Mouse (Mus musculus): ENCODE measurements around the gene Dio3.
A peak's percentile ranks its signal among the peaks of the same experiment; 100 is the strongest.

The Dio3 gene

DNA sequence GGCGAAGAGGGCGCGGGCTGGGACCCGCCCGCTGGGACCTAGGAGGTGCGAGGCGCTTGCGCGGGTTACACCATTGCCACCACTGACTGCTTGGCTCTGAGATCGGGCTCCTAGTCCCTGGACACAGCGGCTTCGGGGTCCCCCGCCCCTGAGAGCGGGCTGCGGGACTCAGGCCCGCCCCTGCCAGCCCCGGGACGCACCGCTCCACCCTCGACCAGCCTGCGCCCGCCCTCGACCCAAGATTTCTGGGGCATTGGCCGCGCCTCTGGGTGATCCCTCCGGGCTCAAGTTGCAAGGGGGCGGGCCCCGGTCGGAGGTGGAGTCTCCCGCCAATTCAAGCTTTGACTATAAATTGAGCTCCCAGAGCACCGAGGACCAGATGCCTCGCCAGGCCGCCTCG, at the start of gene Dio3:
Gene Dio3 (plus strand): TSS at position 216 of the 400 bp plus-strand sequence.
- DNase-seq (ENCODE audit: low read depth, low spot score), result peak; percentile 55

DNA sequence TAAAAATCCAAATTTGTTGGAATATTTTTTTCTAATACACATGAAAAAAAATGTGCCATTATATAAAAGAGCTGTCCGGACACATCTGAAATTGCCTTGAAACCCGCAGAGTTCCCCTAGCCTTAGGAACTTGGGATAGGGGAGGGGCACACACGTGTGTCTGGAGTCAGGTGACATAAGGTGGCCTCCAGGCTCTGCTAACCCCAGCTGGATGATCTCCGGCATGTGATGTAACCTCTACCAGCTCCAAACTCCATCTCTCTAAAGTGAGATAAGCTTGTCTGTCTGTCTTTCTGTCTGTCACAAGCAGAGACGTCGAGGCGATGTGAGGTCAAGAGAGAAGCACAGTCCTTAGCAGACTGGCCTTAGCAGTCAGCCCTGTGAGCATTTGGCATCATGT, 48.6 kb upstream of the Dio3 start:
- DNase-seq (ENCODE audit: low read depth, low spot score), result no peak

- no peak for DNase-seq (ENCODE audit: low read depth, low spot score)
Measured at GRCm38 (mm10) chr12:110230767-110231166, 48.1 kb upstream of the Dio3 start.

DNA sequence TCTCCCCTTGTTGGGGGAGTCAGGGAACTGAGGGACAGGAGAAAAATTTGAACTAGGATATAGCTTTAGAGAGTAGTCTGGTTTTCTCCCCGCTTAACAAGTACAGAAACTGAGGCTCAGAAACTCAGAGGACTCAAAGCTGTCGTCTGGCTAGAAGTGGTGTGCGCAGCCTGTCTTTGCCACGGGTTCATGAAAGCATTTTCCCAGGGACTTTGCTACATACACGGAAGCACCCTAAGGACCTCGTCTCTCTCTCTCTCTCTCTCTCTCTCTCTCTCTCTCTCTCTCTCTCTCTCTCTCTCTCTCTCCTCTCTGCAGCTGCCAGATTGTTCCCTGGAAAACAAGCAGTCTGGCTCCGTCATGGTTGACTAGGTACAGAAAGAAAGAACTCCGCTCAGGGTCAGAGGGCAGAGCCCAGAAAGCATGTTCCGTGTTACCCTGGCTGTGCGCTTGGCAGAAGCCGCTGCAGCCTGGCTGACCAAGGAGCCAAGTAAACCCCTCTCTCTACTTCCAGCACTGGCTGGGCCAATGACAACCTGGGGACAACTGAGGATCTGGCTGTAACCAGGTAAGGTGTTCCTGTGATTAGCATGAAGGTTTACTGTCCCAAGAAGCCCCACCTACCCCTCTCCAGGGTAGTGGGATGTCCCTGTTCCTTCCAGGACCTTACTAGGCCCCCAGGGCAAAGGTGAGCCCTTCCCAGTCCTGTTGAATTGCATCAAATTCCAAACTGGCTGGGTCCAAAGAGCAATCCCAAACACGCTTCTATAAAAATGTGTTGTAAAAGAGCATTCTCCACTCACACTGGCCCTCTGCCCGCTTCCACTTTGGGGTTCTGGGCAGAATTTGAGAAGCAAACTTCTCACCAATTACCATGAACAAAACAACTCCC, 46.9 kb upstream of the Dio3 start:
- peak; percentile 38 for DNase-seq (ENCODE audit: low read depth, low spot score)

GRCm38 (mm10) chr12:110235908-110236307, 43.0 kb upstream of the Dio3 start:
- DNase-seq (ENCODE audit: low read depth, low spot score), result no peak

GRCm38 (mm10) chr12:110237046-110237445, 41.8 kb upstream of the Dio3 start:
- no peak for DNase-seq (ENCODE audit: low read depth, low spot score)

DNA sequence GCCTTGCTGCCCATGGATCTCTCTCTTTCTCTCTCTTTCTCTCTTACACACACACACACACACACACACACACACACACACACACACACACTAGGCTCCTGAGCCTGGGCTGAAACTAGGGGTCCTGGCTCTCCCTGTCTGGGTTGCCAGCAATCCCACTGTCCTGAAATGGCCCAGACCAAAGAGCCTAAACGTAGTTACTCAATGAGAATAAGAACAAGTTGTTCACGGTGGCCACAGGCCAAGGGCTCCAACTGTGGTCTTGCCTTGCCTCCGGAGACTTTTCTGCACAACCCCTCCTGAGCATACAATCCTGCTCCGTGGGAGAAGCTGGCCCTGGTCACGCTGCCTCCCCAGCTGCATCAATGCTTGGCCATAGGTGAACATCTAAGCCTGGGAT, 39.5 kb upstream of the Dio3 start:
- DNase-seq (ENCODE audit: low read depth, low spot score), result no peak

DNA sequence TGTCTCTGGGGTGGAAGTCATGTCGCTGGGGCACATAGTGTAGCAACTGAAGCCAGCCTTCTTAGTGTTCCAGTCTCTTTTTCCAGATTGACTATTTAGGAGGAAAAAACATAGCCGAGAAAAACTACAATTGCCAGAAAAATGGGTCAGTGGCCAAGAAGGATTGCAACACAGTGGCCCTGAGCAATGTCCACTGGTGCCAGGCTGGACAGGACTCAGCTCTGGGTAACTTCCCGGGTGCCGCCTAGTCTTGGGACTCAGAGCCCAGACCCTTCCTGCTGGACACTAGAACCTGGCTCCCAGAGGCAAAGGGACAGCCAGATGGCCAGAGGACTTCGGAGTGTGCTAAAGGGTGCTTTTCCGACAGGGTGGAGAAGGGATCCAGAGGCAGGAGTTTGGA, 34.3 kb upstream of the Dio3 start:
- DNase-seq (ENCODE audit: low read depth, low spot score), result no peak

DNA sequence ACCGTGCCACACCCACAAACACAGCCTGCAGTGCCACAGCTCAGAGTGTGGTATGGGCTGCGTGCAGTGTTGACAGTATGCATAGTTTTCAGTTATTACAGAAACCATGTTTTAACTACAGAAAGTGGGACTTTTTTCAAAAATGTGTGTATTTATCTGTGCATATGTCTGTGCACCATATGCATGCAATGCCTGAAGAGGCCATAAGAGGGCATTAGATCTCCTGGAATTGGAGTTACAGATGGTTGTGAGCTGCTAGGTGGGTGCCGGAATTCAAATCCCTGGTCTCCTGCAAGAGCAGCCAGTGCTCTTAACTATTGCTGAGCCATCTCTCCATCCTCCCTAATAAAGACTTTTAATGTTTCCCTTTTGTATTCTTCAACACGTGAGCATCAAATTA, 33.4 kb upstream of the Dio3 start:
- no peak for DNase-seq (ENCODE audit: low read depth, low spot score)

DNA sequence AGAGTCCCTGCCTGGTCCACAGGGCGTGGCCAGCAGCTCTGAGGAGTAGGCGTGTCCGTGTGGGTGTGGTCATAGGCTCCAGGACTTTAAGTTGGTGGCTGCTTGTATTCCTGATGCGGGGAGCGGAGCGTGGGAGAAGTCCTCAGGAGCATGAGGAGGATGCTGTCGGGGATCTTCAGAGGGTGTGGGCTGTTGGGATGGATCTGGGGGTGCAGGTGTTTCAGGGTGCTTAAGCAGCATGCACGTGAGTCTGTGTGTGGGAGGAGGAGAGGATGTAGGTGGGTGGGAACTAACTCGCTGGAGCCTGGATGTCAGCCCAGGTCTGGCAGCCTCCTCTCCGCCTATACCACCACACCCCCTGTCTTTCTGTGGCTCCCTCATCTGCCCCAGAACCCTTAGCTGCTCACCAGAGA, 26.7 kb upstream of the Dio3 start:
- DNase-seq (ENCODE audit: low read depth, low spot score), result no peak

GRCm38 (mm10) chr12:110255731-110256130, 23.1 kb upstream of the Dio3 start:
- no peak for DNase-seq (ENCODE audit: low read depth, low spot score)

DNA sequence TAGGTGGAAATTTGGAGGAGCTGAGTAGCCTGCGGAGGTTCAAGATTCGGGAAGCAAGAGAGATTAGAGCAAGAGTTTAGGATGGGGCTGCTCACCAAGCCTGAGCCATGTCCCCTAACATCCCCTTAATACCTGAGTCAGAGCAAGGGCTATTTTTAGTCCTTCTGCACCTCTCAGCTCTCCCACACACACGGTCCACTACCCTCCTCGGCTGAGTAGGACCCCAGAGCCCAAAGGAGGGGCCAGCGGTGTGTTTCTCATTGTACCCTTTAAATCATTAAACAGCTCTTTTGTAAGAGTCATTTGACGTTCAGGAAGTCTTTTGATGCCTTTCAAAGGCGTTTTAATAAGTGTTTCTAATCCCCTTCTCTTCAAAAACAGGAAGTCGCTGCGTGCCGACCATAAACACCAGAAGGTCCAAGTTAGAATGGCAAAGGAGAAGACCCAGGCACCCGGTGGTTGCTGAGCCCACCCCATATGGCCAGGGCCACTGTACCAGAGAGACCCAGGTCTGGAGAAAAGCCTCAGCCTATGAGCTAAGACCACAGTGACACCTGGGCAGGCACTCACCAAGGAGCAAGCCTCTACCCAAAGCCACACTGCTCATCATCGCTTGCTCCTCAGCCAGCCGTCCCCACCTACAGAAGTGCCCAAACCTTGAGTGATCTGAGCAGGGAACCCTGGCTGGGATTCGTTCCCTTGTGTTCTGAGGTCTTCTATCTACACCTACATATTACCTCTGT, 22.2 kb upstream of the Dio3 start:
- DNase-seq (ENCODE audit: low read depth, low spot score), result no peak

- no peak for DNase-seq (ENCODE audit: low read depth, low spot score)
Measured at GRCm38 (mm10) chr12:110268226-110268625, 10.6 kb upstream of the Dio3 start.

GRCm38 (mm10) chr12:110269686-110270085, 9.2 kb upstream of the Dio3 start:
- no peak for DNase-seq (ENCODE audit: low read depth, low spot score)

DNA sequence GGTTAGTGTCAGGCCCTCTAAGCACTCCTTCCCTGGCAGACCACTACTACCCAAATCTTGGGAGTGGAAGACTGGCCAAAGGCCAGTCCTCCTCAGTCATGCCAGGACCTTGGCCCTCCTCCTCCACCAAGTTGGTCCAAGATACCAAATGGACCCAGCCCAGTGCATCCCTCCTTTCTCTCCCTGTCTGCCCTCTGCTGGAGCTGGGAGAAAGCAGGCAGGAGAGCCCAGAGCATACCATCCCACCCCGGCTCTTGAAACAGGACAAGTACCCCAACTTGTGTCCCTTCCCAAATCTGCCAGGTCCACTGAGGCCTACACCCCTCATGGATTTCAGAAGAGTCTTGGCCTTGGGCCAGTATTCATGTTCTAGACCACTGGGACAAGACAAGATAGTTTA, 2.8 kb upstream of the Dio3 start:
- DNase-seq (ENCODE audit: low read depth, low spot score), result no peak

- DNase-seq (ENCODE audit: low read depth, low spot score), result no peak
Measured at GRCm38 (mm10) chr12:110277259-110277964, 1.5 kb upstream of the Dio3 start.

- DNase-seq (ENCODE audit: low read depth, low spot score), result peak; percentile 36
Measured at GRCm38 (mm10) chr12:110277965-110278307, 932 bp upstream of the Dio3 start.

DNA sequence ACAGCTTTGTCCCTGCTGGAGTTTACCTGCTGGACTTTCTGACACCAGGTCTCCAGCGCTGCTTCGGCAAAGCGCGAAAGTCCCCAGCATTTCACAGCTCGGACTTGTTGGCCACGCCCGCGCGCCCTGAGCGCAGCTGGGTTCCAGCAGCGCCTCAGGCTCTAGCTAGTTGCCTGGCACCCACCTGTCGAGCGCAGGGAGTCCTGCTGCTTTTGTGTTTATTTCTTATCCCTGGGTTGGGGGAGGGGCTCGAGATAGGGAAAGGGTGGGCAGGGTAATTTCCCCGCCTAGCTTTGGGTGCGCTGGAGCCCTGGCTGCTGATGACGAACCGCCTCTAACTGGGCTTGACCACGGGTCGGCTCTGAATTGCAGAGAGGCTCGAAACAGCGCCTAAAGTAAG, 1.5 kb downstream of the Dio3 start:
- no peak for DNase-seq (ENCODE audit: low read depth, low spot score)

DNA sequence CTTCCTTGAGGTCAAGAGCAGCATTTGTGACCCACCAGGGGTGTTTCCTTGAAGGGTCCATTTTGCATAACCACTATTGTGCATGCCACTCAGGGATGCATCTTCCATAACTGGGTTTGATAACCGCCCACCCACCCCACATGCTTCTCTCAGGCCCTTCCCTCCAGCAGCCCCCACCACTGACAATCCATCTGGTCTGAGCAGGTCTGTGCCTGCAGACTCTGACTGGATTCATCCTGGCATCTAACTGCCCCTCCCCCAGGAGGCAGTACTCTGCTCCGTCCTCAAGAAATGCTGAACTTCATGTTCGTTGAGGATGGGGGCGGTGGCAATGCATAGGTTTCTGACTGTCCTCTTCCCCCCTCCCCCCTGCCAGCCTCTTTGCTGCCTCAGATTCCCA, 4.9 kb downstream of the Dio3 start:
- DNase-seq (ENCODE audit: low read depth, low spot score), result no peak

- no peak for DNase-seq (ENCODE audit: low read depth, low spot score)
Measured at GRCm38 (mm10) chr12:110292816-110293215, 13.9 kb downstream of the Dio3 start.

- DNase-seq (ENCODE audit: low read depth, low spot score), result no peak
Measured at GRCm38 (mm10) chr12:110294891-110295290, 16.0 kb downstream of the Dio3 start.

- peak; percentile 77 for DNase-seq (ENCODE audit: low read depth, low spot score)
Measured at GRCm38 (mm10) chr12:110298653-110299052, 19.8 kb downstream of the Dio3 start.
